Mouse (Mus musculus) liver, postnatal 0 days (tissue): ENCODE measurements around the gene Lrch1.

ENCODE experiments used
- CTCF ChIP-seq: sonication (generic); IDR thresholded peaks from 2 replicates; pipeline ENCODE4 v1.5.1; 2016; ENCODE audit warnings: antibody characterized with exemption, low read depth
- EP300 ChIP-seq: IDR thresholded peaks from 2 replicates; pipeline ENCODE4 v1.6.1; 2016; ENCODE audit warnings: antibody characterized with exemption, low read depth, mild to moderate bottlenecking

- no peak for TF ChIP-seq CTCF
- TF ChIP-seq EP300 = no peak
Measured at GRCm38 (mm10) chr14:74798063-74798890, 149.4 kb downstream of the Lrch1 start.
